Mouse (Mus musculus) lung, embryonic 16.5 days (tissue): ENCODE results near the gene Lrrc66. TPM values are rescaled to one million over a fixed set of nuclear protein-coding genes. Genes with fewer than 3 reads are reported as not detected.
"Not testable (repeated sequence)": the region's sequence is repeated elsewhere in the genome, so short reads cannot be mapped to it uniquely, and the experiment has no call there.

Source experiments
- ATAC-seq: fragments of 200-750 bp; cut with Nextera tagmentation; 2 replicates; pipeline ENCODE4 v1.8.0; 2017; ENCODE audit warnings: low read depth, mild to moderate bottlenecking, moderate library complexity
- H3K27ac ChIP-seq: fragments of 300-500 bp; sonication (generic); 2 replicates; pipeline ENCODE4 v1.5.1; 2014; ENCODE audit warnings: mild to moderate bottlenecking, control low read depth, low read length
- H3K27me3 ChIP-seq: fragments of 300-500 bp; sonication (generic); 2 replicates; pipeline ENCODE4 v1.6.1; 2014; ENCODE audit warnings: low read depth, low read length, mixed read lengths; ENCODE audit not compliant: control insufficient read depth, insufficient read depth
- H3K36me3 ChIP-seq: fragments of 300-500 bp; sonication (generic); 2 replicates; pipeline ENCODE4 v1.6.1; 2014; ENCODE audit warnings: low read length; ENCODE audit not compliant: control insufficient read depth, insufficient read depth
- H3K4me1 ChIP-seq: fragments of 300-500 bp; sonication (generic); replicated peaks from 2 replicates; pipeline ENCODE4 v1.6.1; 2014; ENCODE audit warnings: low read length, mixed read lengths; ENCODE audit not compliant: control insufficient read depth, insufficient read depth
- H3K4me2 ChIP-seq: fragments of 300-500 bp; sonication (generic); 2 replicates; pipeline ENCODE4 v1.6.1; 2014; ENCODE audit warnings: low read depth, low read length, control low read depth
- H3K4me3 ChIP-seq: fragments of 300-500 bp; sonication (generic); 2 replicates; pipeline ENCODE4 v1.5.1; 2014; ENCODE audit warnings: mild to moderate bottlenecking, low read length, control low read depth
- H3K9ac ChIP-seq: fragments of 300-500 bp; sonication (generic); 2 replicates; pipeline ENCODE4 v1.6.1; 2014; ENCODE audit warnings: low read length, control low read depth
- H3K9me3 ChIP-seq: fragments of 300-500 bp; sonication (generic); 2 replicates; pipeline ENCODE4 v1.6.1; 2016; ENCODE audit warnings: low read length; ENCODE audit not compliant: control insufficient read depth
- WGBS: fragments of 180-500 bp; shearing (Covaris S2); extraction: QIAGEN DNeasy Blood & Tissue Kit; methylation state at CpG from one replicate; pipeline ENCODE4 v1.1.7; 2014; 5-methylcytosine and 5-hydroxymethylcytosine counted together
- polyA plus RNA-seq: library from polyadenylated mRNA; unstranded; fragments of >200 nt; fragmentation: Nextera tagmentation; extraction: Ambion mirVana; gene quantifications from 2 replicates; pipeline ENCODE4 v1.2.1, GENCODE M21; 2015

Gene Lrrc66
- polyA plus RNA-seq, 1 experiment from 2014 or later: not detected

DNA sequence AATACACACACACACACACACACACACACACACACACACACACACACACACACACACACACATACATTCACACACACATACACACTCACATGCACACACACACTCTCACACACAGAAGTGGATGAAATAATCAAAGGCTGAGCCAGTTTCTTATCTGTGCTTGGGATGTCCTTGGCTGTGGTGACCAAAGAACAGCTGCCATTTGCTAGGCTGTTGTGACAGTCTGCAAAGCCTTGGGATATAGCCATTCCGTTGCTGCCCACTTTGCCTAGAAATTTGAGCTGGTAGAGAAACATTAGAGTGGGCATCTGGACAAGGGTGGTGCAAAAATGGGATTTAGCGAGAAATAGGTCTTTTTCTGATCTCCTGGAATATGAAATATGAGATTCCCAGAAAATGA lies 32.3 kb downstream of the Lrrc66 start:
- Histone ChIP-seq H3K36me3 (no peaks in the 10 kb centered on the region), H3K4me2 (no peak overlapping the region), H3K9me3 (no peaks in the 10 kb centered on the region), H3K4me3 (no peak overlapping the region), H3K4me1 (no peaks in the 10 kb centered on the region), H3K27me3 (no peaks in the 10 kb centered on the region), H3K9ac (no peak overlapping the region), H3K27ac (no peak overlapping the region)
- ATAC-seq: no peak
- WGBS: 63% methylated on average over 2 of the region's 2 CpGs

DNA sequence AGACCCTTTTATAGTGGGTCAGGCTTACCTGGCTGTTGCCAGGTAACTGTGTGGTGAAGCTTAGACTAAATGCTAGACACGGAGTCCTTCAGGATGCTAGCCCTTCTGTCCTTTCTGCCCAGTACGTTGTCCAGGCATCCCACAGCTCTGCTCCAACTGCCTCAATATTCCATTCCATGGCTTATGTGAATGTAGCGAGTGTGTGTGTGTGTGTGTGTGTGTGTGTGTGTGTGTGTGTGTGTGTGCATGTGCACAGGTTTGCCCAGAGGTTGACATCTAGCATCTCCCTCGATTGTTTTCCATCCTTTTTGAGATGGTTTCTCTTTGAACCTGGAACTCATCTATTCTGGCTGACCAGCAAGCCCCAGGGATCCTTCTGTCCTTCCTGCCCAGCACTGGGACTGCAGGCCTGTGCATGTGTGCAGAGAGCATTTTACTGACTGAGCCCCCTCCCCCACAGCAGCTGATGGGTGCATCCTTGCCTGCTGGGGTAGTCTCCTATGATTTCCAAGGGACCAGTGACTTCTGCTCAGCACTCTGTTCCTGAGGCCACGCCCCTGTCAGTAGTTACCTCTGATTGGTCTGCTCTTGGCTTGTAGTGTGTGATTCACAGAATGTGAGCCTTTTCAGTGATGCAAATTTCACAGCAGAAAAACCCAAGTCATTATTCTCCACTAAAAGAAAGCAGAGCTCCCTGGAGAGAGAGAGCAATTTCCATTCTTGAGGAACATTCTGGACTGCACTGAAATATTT lies 33.2 kb downstream of the Lrrc66 start:
- Histone ChIP-seq H3K27me3 (no peaks in the 10 kb centered on the region), H3K9me3 (no peaks in the 10 kb centered on the region), H3K27ac (no peak overlapping the region), H3K36me3 (no peaks in the 10 kb centered on the region), H3K4me3 (no peak overlapping the region), H3K4me1 (no peaks in the 10 kb centered on the region), H3K9ac (no peak overlapping the region), H3K4me2 (no peak overlapping the region)
- 61% methylated on average over 5 of the region's 5 CpGs for WGBS
- no peak for ATAC-seq

DNA sequence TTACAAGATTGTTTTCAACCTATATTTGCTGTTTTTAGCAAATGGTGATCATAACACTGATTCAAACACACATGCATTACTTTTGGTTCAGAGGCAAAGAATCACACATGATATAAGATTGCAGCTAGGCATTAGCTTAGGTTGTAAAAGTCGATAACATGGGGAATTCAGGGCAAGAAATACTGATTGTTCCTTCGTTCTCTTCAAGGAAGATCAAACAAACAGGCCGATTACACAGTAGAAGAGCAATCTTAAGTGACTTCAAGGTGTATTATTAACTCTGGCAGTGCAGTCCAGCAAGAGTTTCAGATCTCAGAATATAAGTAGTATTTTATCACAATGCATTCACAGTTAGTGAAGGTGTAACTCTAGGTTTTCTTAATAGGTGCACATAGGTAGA lies 45.2 kb downstream of the Lrrc66 start:
- no peak overlapping the region for H3K4me2 ChIP-seq
- 50% methylated on average over 3 of the region's 3 CpGs for WGBS
- no peaks in the 10 kb centered on the region for H3K27me3 ChIP-seq
- no peaks in the 10 kb centered on the region for H3K36me3 ChIP-seq
- no peaks in the 10 kb centered on the region for H3K9me3 ChIP-seq
- no peak overlapping the region for H3K4me3 ChIP-seq
- ATAC-seq: no peak
- H3K4me1 ChIP-seq: no peaks in the 10 kb centered on the region
- H3K27ac ChIP-seq: no peak overlapping the region
- H3K9ac ChIP-seq: no peak overlapping the region

DNA sequence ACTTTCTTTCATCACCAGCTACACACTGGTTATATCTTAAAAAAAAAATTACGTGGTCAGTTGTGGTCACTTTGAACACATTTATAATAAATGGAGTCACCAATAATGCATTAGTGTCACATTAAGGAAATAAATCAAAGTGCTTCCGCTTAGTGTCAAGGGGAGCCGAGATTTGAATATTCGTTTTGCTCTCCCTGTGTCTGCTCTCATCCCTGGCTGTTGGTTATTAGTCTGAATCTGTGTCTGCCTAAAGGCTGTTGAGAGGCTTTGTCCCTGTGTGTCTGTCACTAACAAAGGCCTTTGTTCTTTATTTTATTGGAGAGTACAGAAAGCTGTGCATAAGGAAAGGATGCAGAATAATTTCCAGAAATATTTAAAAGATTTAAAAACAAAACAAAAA lies 45.7 kb downstream of the Lrrc66 start:
- H3K9ac ChIP-seq: no peak overlapping the region
- no peaks in the 10 kb centered on the region for H3K36me3 ChIP-seq
- H3K4me3 ChIP-seq: no peak overlapping the region
- no peak for ATAC-seq
- no peaks in the 10 kb centered on the region for H3K27me3 ChIP-seq
- H3K27ac ChIP-seq: no peak overlapping the region
- H3K4me1 ChIP-seq: no peaks in the 10 kb centered on the region
- no peaks in the 10 kb centered on the region for H3K9me3 ChIP-seq
- WGBS: 64% methylated on average over 4 of the region's 4 CpGs
- H3K4me2 ChIP-seq: no peak overlapping the region

DNA sequence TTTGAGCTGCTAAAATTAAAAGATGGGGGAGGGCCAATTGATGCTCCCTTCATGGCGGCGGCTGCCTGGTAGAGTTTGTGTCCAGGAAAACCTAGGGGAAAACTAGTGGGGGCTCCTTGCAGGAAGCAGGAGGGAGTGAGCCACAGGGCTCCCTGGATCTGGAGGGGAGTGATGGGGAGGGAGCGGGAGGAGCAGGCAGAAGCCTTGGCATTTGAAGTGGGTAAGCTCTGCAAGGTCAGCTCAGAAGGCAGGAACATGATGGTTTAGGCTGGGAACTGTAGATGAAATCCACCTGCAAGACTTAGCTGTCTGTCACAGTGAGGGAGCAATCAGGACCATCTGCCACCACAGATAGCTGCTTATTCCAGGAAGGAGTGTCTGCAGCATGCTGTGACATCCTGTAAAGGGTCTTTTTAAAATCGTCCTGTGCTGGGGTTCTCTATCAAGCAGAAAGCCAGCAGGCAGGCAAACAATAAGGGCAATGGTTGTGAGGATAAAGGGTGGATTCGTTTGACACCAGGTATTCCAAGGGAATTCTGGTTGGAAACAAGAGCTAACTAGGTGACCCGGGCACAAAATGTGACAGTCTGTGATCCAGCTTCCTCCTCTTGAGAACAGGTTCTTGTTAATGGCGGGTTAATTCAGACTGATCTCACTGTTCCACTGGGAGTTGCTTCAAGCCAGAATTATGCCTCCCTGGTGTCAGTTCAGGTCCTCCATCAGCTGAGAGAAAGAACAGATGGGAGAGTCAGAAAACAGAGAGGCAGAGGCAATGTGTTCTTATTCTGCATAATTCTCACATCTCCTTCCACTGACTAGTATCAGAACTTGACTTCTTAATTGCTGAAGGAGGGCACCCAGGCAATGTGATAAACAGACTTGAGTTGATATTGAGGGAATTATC lies 46.9 kb downstream of the Lrrc66 start:
- no peaks in the 10 kb centered on the region for H3K36me3 ChIP-seq
- H3K9ac ChIP-seq: no peak overlapping the region
- no peaks in the 10 kb centered on the region for H3K4me1 ChIP-seq
- ATAC-seq: no peak
- no peak overlapping the region for H3K4me2 ChIP-seq
- H3K27ac ChIP-seq: no peak overlapping the region
- no peak overlapping the region for H3K4me3 ChIP-seq
- 32% methylated on average over 7 of the region's 7 CpGs for WGBS
- H3K9me3 ChIP-seq: no peaks in the 10 kb centered on the region
- H3K27me3 ChIP-seq: no peaks in the 10 kb centered on the region

DNA sequence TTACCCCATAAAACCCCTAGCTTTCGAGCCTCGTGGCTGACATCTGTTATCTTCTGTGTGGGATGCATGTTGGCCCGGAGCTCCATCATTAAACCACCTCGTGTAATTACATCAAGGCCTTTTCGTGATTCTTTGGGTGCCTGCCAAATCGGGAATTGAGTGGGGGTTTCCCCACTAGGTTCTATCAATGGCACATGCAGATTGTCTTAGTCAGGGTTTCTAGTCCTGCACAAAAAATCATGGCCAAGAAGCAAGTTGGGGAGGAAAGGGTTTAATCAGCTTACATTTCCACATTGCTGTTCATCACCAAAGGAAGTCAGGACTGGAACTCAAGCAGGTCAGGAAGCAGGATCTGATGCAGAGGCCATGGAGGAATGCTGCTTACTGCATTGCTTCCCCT lies 48.3 kb downstream of the Lrrc66 start:
- ATAC-seq, H3K9me3 ChIP-seq, H3K27me3 ChIP-seq, H3K27ac ChIP-seq, H3K36me3 ChIP-seq, H3K9ac ChIP-seq, H3K4me1 ChIP-seq, H3K4me3 ChIP-seq, H3K4me2 ChIP-seq: not testable (repeated sequence)
- WGBS: 59% methylated on average over 6 of the region's 6 CpGs

DNA sequence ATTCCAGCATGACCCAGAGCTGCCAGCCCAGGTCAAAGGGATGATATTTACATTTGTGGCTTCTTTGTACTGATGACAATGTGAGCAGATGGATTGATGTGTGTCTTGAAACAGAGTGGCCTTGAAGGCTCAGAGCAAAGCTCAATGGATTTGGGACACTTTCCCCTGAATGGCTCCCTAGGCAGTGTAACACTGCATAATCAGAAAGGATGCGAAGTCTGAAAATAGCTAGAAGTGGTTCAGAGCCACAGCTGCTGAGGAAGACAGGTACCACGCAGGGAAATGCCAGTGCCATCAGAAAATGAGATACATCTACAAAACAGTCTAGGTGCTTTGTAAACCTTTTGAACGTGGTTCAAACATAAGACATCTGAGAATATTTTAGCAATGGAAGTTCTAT lies 54.2 kb downstream of the Lrrc66 start:
- H3K4me3 ChIP-seq: no peak overlapping the region
- no peaks in the 10 kb centered on the region for H3K9me3 ChIP-seq
- H3K27me3 ChIP-seq: no peaks in the 10 kb centered on the region
- no peaks in the 10 kb centered on the region for H3K36me3 ChIP-seq
- ATAC-seq: no peak
- no peak overlapping the region for H3K9ac ChIP-seq
- H3K4me2 ChIP-seq: no peak overlapping the region
- no peaks in the 10 kb centered on the region for H3K4me1 ChIP-seq
- no peak overlapping the region for H3K27ac ChIP-seq
- 81% methylated on average over 3 of the region's 3 CpGs for WGBS

DNA sequence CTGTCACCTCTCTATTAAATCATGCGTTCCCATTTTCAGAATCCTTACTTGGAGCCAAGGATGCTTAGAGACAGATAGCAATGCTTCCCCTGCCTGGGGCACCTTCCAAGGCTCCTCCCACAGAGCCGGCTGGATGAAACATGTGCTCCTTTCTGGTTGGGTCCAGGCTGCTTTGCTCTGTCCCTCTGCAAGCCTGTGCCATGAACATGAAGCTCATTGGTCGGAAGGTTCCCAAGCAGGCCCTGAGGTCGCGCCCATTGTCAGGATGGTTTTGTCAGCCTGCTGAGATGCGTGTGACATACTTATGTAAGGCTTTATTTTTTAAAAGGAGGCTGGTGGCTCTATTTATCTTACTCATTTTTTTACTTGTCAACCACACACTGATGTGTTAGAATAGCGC lies 55.6 kb downstream of the Lrrc66 start:
- H3K27ac ChIP-seq: no peak overlapping the region
- H3K9ac ChIP-seq: no peak overlapping the region
- H3K36me3 ChIP-seq: no peaks in the 10 kb centered on the region
- H3K4me2 ChIP-seq: no peak overlapping the region
- H3K27me3 ChIP-seq: no peaks in the 10 kb centered on the region
- no peaks in the 10 kb centered on the region for H3K4me1 ChIP-seq
- no peaks in the 10 kb centered on the region for H3K9me3 ChIP-seq
- H3K4me3 ChIP-seq: no peak overlapping the region
- WGBS: 57% methylated on average over 7 of the region's 7 CpGs
- no peak for ATAC-seq

DNA sequence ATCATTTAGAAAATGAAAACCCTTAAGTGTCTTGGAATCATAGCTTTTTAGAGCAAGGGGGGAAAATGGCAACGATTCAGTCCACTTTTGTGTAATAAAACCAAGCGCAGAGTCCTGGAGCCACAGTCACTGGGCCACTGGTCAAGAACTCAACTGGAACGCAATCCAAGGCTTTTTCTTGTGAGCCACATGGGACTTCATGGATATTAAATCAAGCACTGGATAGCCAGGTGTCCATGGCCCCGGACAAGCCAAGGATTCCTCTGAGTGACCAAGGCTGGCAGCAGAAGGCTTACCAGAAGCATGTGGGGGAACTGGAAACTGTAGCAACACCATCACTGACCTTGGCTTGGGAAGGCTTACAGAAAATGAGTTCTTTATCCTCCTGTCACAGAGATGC lies 57.7 kb downstream of the Lrrc66 start:
- Histone ChIP-seq H3K27me3 (no peaks in the 10 kb centered on the region), H3K4me3 (no peak overlapping the region), H3K9me3 (no peaks in the 10 kb centered on the region), H3K9ac (no peak overlapping the region), H3K4me1 (no peaks in the 10 kb centered on the region), H3K27ac (no peak overlapping the region), H3K36me3 (no peaks in the 10 kb centered on the region), H3K4me2 (no peak overlapping the region)
- no peak for ATAC-seq
- WGBS: 88% methylated on average over 4 of the region's 4 CpGs
